Mouse (Mus musculus) MEL (cell line): ENCODE measurements around the gene Btk. TPM values are rescaled to one million over a fixed set of nuclear protein-coding genes. Genes with fewer than 3 reads are reported as not detected.

ENCODE experiments used
- DNase-seq: peaks from one replicate; pipeline ENCODE4 v3.0.0; 2011; ENCODE audit warnings: low read depth, low spot score
- H3K27ac ChIP-seq: 2 replicates; pipeline ENCODE4 v1.5.1; 2012; ENCODE audit warnings: low read depth, mild to moderate bottlenecking, control low read depth, low read length, moderate library complexity; ENCODE audit not compliant: control insufficient read depth
- H3K27me3 ChIP-seq, 2 experiments: fragments of 150-350 bp in 1 of 2; sonication (generic) in 1 of 2; 2 replicates each; pipeline ENCODE4 v1.6.1; 2012; ENCODE audit warnings: low read length in 2 of 2, mild to moderate bottlenecking in 2 of 2, improper control_type of control experiment in 1 of 2, moderate library complexity in 1 of 2; ENCODE audit not compliant: insufficient read depth in 2 of 2, control insufficient read depth in 1 of 2
- H3K36me3 ChIP-seq, 2 experiments: 2 replicates each; pipeline ENCODE4 v1.6.1; 2012 to 2014; ENCODE audit warnings: low read length in 2 of 2, improper control_type of control experiment in 1 of 2, inconsistent platforms in 1 of 2, mild to moderate bottlenecking in 1 of 2; ENCODE audit not compliant: insufficient read depth in 2 of 2, control insufficient read depth in 1 of 2
- H3K4me1 ChIP-seq, 2 experiments: fragments of 150-350 bp in 1 of 2; sonication (generic) in 1 of 2; 2 replicates each; pipeline ENCODE4 v1.6.1; 2012; ENCODE audit warnings: low read length in 2 of 2, improper control_type of control experiment in 1 of 2, mild to moderate bottlenecking in 1 of 2; ENCODE audit not compliant: insufficient read depth in 2 of 2, control insufficient read depth in 1 of 2
- H3K4me3 ChIP-seq, 2 experiments: fragments of 150-350 bp in 1 of 2; sonication (generic) in 1 of 2; 2 replicates each; pipeline ENCODE4 v1.5.1; 2012; ENCODE audit warnings: low read depth in 2 of 2, low read length in 2 of 2, mild to moderate bottlenecking in 2 of 2, moderate library complexity in 2 of 2, control low read depth in 1 of 2, improper control_type of control experiment in 1 of 2; ENCODE audit not compliant: control insufficient read depth in 1 of 2, insufficient read depth in 1 of 2
- H3K79me2 ChIP-seq: 2 replicates; pipeline ENCODE4 v1.6.1; 2012; ENCODE audit warnings: mild to moderate bottlenecking, low read length, moderate library complexity; ENCODE audit not compliant: control insufficient read depth, poor library complexity, insufficient read depth
- H3K9ac ChIP-seq: 2 replicates; pipeline ENCODE4 v1.6.1; 2012; ENCODE audit warnings: low read depth, mild to moderate bottlenecking, control low read depth, low read length, moderate library complexity; ENCODE audit not compliant: control insufficient read depth, poor library complexity, severe bottlenecking
- H3K9me3 ChIP-seq: fragments of 150-350 bp; sonication (generic); replicated peaks from 2 replicates; pipeline ENCODE4 v1.6.1; 2012; ENCODE audit warnings: mild to moderate bottlenecking, low read length, improper control_type of control experiment, moderate library complexity; ENCODE audit not compliant: insufficient read depth
- BHLHE40 ChIP-seq: IDR thresholded peaks from 2 replicates; pipeline ENCODE4 v1.6.1; 2012; ENCODE audit warnings: low read depth, mild to moderate bottlenecking, inconsistent platforms, low read length, improper control_type of control experiment, borderline replicate concordance
- CHD1 ChIP-seq: IDR thresholded peaks from 2 replicates; pipeline ENCODE4 v1.6.1; 2012; ENCODE audit warnings: low read depth, mild to moderate bottlenecking, inconsistent platforms, low read length, improper control_type of control experiment
- CTCF ChIP-seq, 3 experiments: IDR thresholded peaks in 2 of 3; conservative IDR thresholded peaks in 1 of 3; 2 replicates each; pipeline ENCODE4 v1.5.1; 2011 to 2012; ENCODE audit warnings: low read length in 3 of 3, low read depth in 2 of 3, mild to moderate bottlenecking in 2 of 3, improper control_type of control experiment in 1 of 3, inconsistent platforms in 1 of 3, mixed read lengths in 1 of 3, moderate library complexity in 1 of 3; ENCODE audit not compliant: control insufficient read depth in 1 of 3, insufficient read depth in 1 of 3, poor library complexity in 1 of 3, severe bottlenecking in 1 of 3
- E2F4 ChIP-seq: IDR thresholded peaks from 2 replicates; pipeline ENCODE4 v1.6.1; 2011; ENCODE audit warnings: low read depth, low read length, improper control_type of control experiment, borderline replicate concordance
- ETS1 ChIP-seq: IDR thresholded peaks from 2 replicates; pipeline ENCODE4 v1.6.1; 2012; ENCODE audit warnings: low read depth, mild to moderate bottlenecking, inconsistent platforms, low read length, improper control_type of control experiment, moderate library complexity
- HCFC1 ChIP-seq: IDR thresholded peaks from 2 replicates; pipeline ENCODE4 v1.6.1; 2012; ENCODE audit warnings: low read depth, mild to moderate bottlenecking, inconsistent platforms, low read length, improper control_type of control experiment, moderate library complexity
- JUND ChIP-seq: IDR thresholded peaks from 2 replicates; pipeline ENCODE4 v1.6.1; 2011; ENCODE audit warnings: low read depth, mild to moderate bottlenecking, improper control_type of control experiment, low read length
- KAT2A ChIP-seq: conservative IDR thresholded peaks from 2 replicates; pipeline ENCODE4 v1.6.1; 2012; ENCODE audit warnings: low read depth, low read length, improper control_type of control experiment, inconsistent platforms
- MAX ChIP-seq: IDR thresholded peaks from 2 replicates; pipeline ENCODE4 v1.6.1; 2011; ENCODE audit warnings: low read length, improper control_type of control experiment
- MAZ ChIP-seq: IDR thresholded peaks from 2 replicates; pipeline ENCODE4 v1.6.1; 2012; ENCODE audit warnings: low read depth, mild to moderate bottlenecking, inconsistent platforms, low read length, improper control_type of control experiment
- MEF2A ChIP-seq: IDR thresholded peaks from 2 replicates; pipeline ENCODE4 v1.6.1; 2014; ENCODE audit warnings: low read depth, mild to moderate bottlenecking, inconsistent platforms, low read length, improper control_type of control experiment; ENCODE audit not compliant: poor library complexity, insufficient replicate concordance, severe bottlenecking; ENCODE audit errors: extremely low read depth
- POLR2AphosphoS5 ChIP-seq: IDR thresholded peaks from 2 replicates; pipeline ENCODE4 v1.6.1; 2012; ENCODE audit warnings: low read depth, borderline replicate concordance, mild to moderate bottlenecking, inconsistent platforms, low read length, moderate library complexity, mixed read lengths
- RAD21 ChIP-seq: IDR thresholded peaks from 2 replicates; pipeline ENCODE4 v1.6.1; 2011; ENCODE audit warnings: mild to moderate bottlenecking, low read depth, low read length, improper control_type of control experiment
- SIN3A ChIP-seq: IDR thresholded peaks from 2 replicates; pipeline ENCODE4 v1.6.1; 2012; ENCODE audit warnings: low read length, improper control_type of control experiment, inconsistent platforms
- SMC3 ChIP-seq: IDR thresholded peaks from 2 replicates; pipeline ENCODE4 v1.6.1; 2011; ENCODE audit warnings: low read depth, low read length, improper control_type of control experiment
- TCF12 ChIP-seq: IDR thresholded peaks from 2 replicates; pipeline ENCODE4 v1.6.1; 2014; ENCODE audit warnings: low read depth, mild to moderate bottlenecking, inconsistent platforms, low read length, improper control_type of control experiment, moderate library complexity
- ZC3H11A ChIP-seq: IDR thresholded peaks from 2 replicates; pipeline ENCODE4 v1.6.1; 2012; ENCODE audit warnings: low read depth, mild to moderate bottlenecking, inconsistent platforms, low read length, improper control_type of control experiment
- polyA plus RNA-seq, 2 experiments: library from polyadenylated mRNA; stranded (reverse) in 1 of 2; unstranded in 1 of 2; fragments of >175 nt in 1 of 2; fragments of >200 nt in 1 of 2; gene quantifications; 2 replicates each; pipeline versions ENCODE4 v1.2.1 to v1.2.4; 2012; ENCODE audit warnings: low replicate concordance in 2 of 2, low read depth in 1 of 2; ENCODE audit not compliant: insufficient read length in 2 of 2, insufficient read depth in 1 of 2, missing spikeins in 1 of 2
- total RNA-seq: library from RNA; depleted of rRNA; stranded (reverse); fragments of 300-350 nt; gene quantifications from 2 replicates; pipeline ENCODE4 v1.2.3, GENCODE M21; 2012

The Btk gene
- total and polyA plus RNA-seq, 3 experiments = 137 to 327 (median 291) TPM

DNA sequence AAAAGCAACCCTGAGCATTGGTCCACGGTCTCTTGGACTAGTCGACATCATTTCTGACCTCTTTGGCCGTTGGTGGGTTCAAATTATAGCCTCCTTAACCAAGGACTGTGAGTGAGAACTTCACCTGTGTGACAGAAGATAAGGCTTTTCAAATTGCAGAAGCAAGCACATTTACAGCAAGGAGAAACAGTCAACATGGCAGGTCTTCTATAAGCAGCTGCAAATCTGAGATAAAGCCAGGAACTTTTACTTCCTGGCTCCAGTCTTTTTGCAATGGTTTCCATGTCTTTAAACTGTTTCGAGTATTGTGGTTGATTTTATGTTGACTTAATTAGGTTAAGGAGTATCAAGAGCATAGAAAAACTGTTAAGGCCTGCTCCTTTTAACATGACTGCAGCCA, 59.6 kb downstream of the Btk start (continued):
- TF ChIP-seq HCFC1 = 0 out of 2 replicates have a peak, but pooled peaks have one; percentile 29
- no peak for TF ChIP-seq POLR2AphosphoS5
- TF ChIP-seq E2F4 = no peak
- TF ChIP-seq CHD1 = no peak
- TF ChIP-seq MEF2A = no peak
- no peak for TF ChIP-seq BHLHE40
- TF ChIP-seq JUND = 0 out of 2 replicates have a peak, but pooled peaks have one; percentile 50
- peak; percentile 71 for TF ChIP-seq SIN3A
- TF ChIP-seq ETS1 = peak; percentile 88
- TF ChIP-seq SMC3 = no peak
- TF ChIP-seq, all 39 proteins: peak for 14

DNA sequence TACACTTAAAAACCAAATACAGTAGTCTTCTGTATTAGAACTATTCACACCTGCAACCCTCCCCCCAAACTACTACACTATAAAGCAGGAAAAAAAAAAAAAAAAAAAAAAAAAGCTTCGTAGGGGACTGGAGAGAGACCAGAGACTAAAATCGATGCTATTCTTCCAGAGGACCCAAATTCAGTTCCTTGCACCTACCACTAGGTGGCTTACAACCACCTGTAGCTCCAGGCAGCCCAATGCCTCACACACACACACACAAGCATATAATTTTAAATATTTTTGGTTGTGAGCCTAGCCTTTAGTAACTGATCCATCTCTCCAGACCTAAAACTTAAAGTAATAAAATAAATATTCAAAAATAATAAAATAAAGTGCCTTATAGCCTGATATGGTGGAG, 73.9 kb downstream of the Btk start:
- H3K79me2 ChIP-seq = no peaks in the 10 kb centered on the region
- DNase-seq = peak; percentile 65

DNA sequence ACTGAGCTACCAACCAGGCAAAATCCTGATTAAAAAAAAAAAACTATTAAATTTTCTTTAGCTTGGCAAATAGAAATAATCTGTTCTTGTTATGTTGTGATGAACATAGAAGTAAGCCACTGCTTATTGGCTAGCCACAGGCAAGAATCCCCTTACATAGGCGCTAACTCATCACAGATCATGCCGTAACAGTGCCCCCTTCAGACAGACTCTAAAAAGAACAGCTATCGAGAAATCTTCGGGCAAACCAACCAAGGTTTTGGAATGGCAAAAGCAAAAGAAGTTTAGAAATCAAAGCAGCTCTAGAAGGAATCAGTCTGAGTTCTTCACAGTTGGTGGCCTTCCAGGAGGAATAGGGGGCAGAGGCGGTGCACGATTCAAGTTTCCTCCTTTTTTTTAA, 75.4 kb downstream of the Btk start:
- H3K4me1 ChIP-seq = no peaks in the 10 kb centered on the region
- H3K27ac ChIP-seq = no peak overlapping the region
- no peak overlapping the region for H3K4me3 ChIP-seq
- H3K9ac ChIP-seq = no peak overlapping the region
- TF ChIP-seq CTCF (IDR thresholded peaks at IDR 0.05 in 2 of 3, conservative IDR thresholded peaks at IDR 0.05 in 1 of 3; ENCODE audit: control insufficient read depth in 1 of 3, insufficient read depth in 1 of 3, low read depth in 2 of 3, low read length in 3 of 3, poor library complexity in 1 of 3, severe bottlenecking in 1 of 3) (peak; percentile 33 to 54 (median 36); a peak in 5 of 6 replicates), RAD21 (peak; percentile 37), ZC3H11A (no peak), MAX (no peak), KAT2A (no peak)
- H3K27me3 ChIP-seq = peaks cover 0 to 2% of the 10 kb centered on the region in 2 experiments; a peak in 1 of 4 replicates
- no peaks in the 10 kb centered on the region for H3K9me3 ChIP-seq
- no peaks in the 10 kb centered on the region for H3K79me2 ChIP-seq
- DNase-seq = no peak
- no peaks in the 10 kb centered on the region for H3K36me3 ChIP-seq

More for the DNA sequence above, 73.9 kb downstream of the Btk start:
- H3K27me3 ChIP-seq = no peaks in the 10 kb centered on the region
- no peak overlapping the region for H3K9ac ChIP-seq
- TF ChIP-seq RAD21 = peak; percentile 65
- no peak for TF ChIP-seq MAZ
- TF ChIP-seq ZC3H11A = peak; percentile 61
- peak; percentile 87 for TF ChIP-seq SMC3
- TF ChIP-seq CTCF (IDR thresholded peaks at IDR 0.05 in 2 of 3, conservative IDR thresholded peaks at IDR 0.05 in 1 of 3; ENCODE audit: control insufficient read depth in 1 of 3, insufficient read depth in 1 of 3, low read depth in 2 of 3, low read length in 3 of 3, poor library complexity in 1 of 3, severe bottlenecking in 1 of 3) = peak; percentile 76 to 84 (median 80)
- no peak for TF ChIP-seq TCF12
- no peaks in the 10 kb centered on the region for H3K4me1 ChIP-seq
- no peaks in the 10 kb centered on the region for H3K9me3 ChIP-seq
- no peaks in the 10 kb centered on the region for H3K36me3 ChIP-seq
- H3K27ac ChIP-seq = no peak overlapping the region
- no peak overlapping the region for H3K4me3 ChIP-seq
